In genomic region chrX:53268856-53269255, GRCm38 (mm10) we compare ENCODE assay signal across 8 mouse cellular contexts. TPM values are rescaled to one million over a fixed set of nuclear protein-coding genes. Genes with fewer than 3 reads are reported as not detected.
DNase-seq lines count a peak whose midpoint lies in the region; ATAC-seq and TF ChIP-seq lines count a peak whose summit lies in the region.

No protein-coding gene starts in this region.

- TF ChIP-seq CTCF in forebrain, postnatal 0 days (IDR thresholded peaks at IDR 0.05; ENCODE audit: low read depth): no peak

- no peaks in the 10 kb centered on the region for H3K36me3 ChIP-seq in forebrain, postnatal 0 days (ENCODE audit: insufficient read depth)

- 32% methylated on average over 10 of the region's 10 CpGs for WGBS in forebrain, postnatal 0 days

- DNase-seq in NIH3T3 (ENCODE audit: low read depth): peak; percentile 78
- DNase-seq in cerebellum, adult 8-10 months: peak; percentile 37
- DNase-seq in forebrain, postnatal 0 days: no peak
- DNase-seq in heart, postnatal 4 days: peak; percentile 75
- peak; percentile 14 for DNase-seq in layer of hippocampus, adult 9-11 months
- peak; percentile 62 for DNase-seq in lung, postnatal 14 days
- peak; percentile 70 for DNase-seq in retina, embryonic 14.5 days (ENCODE audit: low spot score)
- peak; percentile 21 for DNase-seq in urinary bladder, adult 2 months (ENCODE audit: low spot score)

- peak overlapping the region; percentile 55 for H3K4me3 ChIP-seq in forebrain, postnatal 0 days (ENCODE audit: low read depth, low read length)

- no peaks in the 10 kb centered on the region for H3K4me1 ChIP-seq in forebrain, postnatal 0 days (ENCODE audit: insufficient read depth)

- H3K27me3 ChIP-seq in forebrain, postnatal 0 days (ENCODE audit: insufficient read depth, low read length): no peaks in the 10 kb centered on the region

- H3K27ac ChIP-seq in forebrain, postnatal 0 days (ENCODE audit: low read depth, low read length): no peak overlapping the region

- no peaks in the 10 kb centered on the region for H3K9me3 ChIP-seq in forebrain, postnatal 0 days (ENCODE audit: low read length)

- peak; percentile 67 for ATAC-seq in forebrain, postnatal 0 days

- H3K9ac ChIP-seq in forebrain, postnatal 0 days: peak overlapping the region; percentile 47; the same call in 1 of the 2 replicates

- peak overlapping the region; percentile 57 for H3K4me2 ChIP-seq in forebrain, postnatal 0 days (ENCODE audit: low read depth)

RNA-seq across cellular contexts. Expression of gene Fam122b, which starts 0.7 kb away (rescaled TPM):
- total RNA-seq in forebrain, postnatal 0 days (2014; rRNA removed): 2.2 and 2.5 TPM in 2 replicates
- polyA plus RNA-seq in forebrain, postnatal 0 days (2015; fragmentation: Nextera tagmentation; extraction: Ambion mirVana): 1.8 and 2.1 TPM in 2 replicates
- total RNA-seq in heart, postnatal 4 days (2021): 10 to 100 TPM; 16.6 to 17.3 TPM
- 5.5 and 6.1 TPM in 2 replicates for polyA plus RNA-seq in urinary bladder, adult 2 months (2012; rRNA removed)

RNA-seq across cellular contexts. Expression of gene Fam122c, which starts 4.4 kb away (rescaled TPM):
- not detected in 2 replicates for total RNA-seq in forebrain, postnatal 0 days (2014; rRNA removed)
- polyA plus RNA-seq in forebrain, postnatal 0 days (2015; fragmentation: Nextera tagmentation; extraction: Ambion mirVana): not detected in 2 replicates
- not detected for total RNA-seq in heart, postnatal 4 days (2021)
- polyA plus RNA-seq in urinary bladder, adult 2 months (2012; rRNA removed): not detected in 2 replicates

RNA-seq across cellular contexts. Expression of gene Plac1, which starts 28.9 kb away (rescaled TPM):
- total RNA-seq in forebrain, postnatal 0 days (2014; rRNA removed): not detected in 2 replicates
- polyA plus RNA-seq in forebrain, postnatal 0 days (2015; fragmentation: Nextera tagmentation; extraction: Ambion mirVana): 0.14 TPM in 1 of 2 replicates, not detected in the other
- total RNA-seq in heart, postnatal 4 days (2021): 1 to 10 TPM in 1 of 2 experiments, under 1 TPM in 1; 0.69 to 1.0 TPM
- polyA plus RNA-seq in urinary bladder, adult 2 months (2012; rRNA removed): not detected in 2 replicates
